ENCODE assay signal across 12 mouse cellular contexts in the genomic region with DNA sequence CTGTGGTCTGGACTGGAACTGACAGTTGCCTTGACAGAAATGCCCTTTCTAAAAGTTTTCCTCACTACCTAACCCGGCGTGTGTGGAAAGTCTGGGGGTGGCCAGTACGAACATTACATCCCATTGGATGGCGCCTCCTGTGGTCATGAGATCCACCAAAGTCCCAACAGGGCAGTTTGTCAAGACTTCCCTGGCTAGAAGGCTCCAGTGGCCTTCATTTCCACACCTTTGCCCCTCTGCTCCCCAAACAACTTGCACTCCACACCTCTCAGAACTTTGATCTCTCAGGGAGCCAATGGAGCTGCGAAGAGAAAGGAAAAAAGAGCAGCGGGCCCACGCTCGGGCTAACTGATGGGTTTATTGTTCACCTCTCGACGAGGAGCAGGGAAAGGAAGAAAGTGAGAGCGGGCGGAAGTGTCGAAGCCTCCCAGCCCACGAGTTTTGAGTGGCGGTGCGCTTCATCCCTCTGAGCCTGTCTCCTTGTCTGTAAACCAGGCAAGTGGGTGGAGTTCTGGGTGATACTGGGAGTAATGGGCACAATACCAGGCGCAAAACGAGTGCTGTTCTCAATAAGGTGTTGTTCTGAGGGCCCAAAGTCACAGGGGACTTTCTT.
DNase-seq lines count a peak whose midpoint lies in the region; ATAC-seq and TF ChIP-seq lines count a peak whose summit lies in the region.
"Had no signal": no experiment of that assay in that cellular context is flagged by ENCODE, and none has a peak within 500 bp of the region (broad histone marks: within the 10 kb centered on the region; RNA-seq: fewer than 3 reads in every experiment).

No protein-coding gene starts in this region.

- H3K4me3 ChIP-seq in heart, embryonic 12.5 days, result no peak overlapping the region
- peak overlapping the region; percentile 42; the same call in 1 of the 2 replicates for H3K4me3 ChIP-seq in liver, adult 2 months (ENCODE audit: insufficient read depth, low read depth, low read length)
- no peak overlapping the region for H3K4me3 ChIP-seq in liver, embryonic 12.5 days
- H3K4me3 ChIP-seq in limb, embryonic 10.5 days, result peak overlapping the region; percentile 22; the same call in 1 of the 2 replicates
- H3K4me3 ChIP-seq: forebrain, embryonic 15.5 days had no signal

- ATAC-seq in heart, embryonic 12.5 days (ENCODE audit: insufficient number of reproducible peaks, low FRiP score), result no peak
- no peak for ATAC-seq in liver, embryonic 12.5 days
- ATAC-seq: Patski had no signal

- H3K9me3 ChIP-seq in heart, embryonic 12.5 days (replicated peaks), result no peaks in the 10 kb centered on the region
- no peaks in the 10 kb centered on the region for H3K9me3 ChIP-seq in liver, embryonic 12.5 days (replicated peaks)
- no peaks in the 10 kb centered on the region for H3K9me3 ChIP-seq in limb, embryonic 10.5 days (replicated peaks)
- H3K9me3 ChIP-seq: forebrain, embryonic 15.5 days had no signal

- no peak for DNase-seq in heart, adult 8-10 months (ENCODE audit: low spot score)
- peak; percentile 86 for DNase-seq in liver, adult 2 months (ENCODE audit: extremely low read depth, low read depth, low spot score)
- DNase-seq in embryo, embryonic 10.5 days (ENCODE audit: low spot score), result peak; percentile 45
- DNase-seq in limb, embryonic 10.5 days (ENCODE audit: low spot score), result peak; percentile 50
- no peak for DNase-seq in left cerebral cortex, postnatal 25 days (ENCODE audit: low spot score in 2 of 2)
- DNase-seq in lung, postnatal 25 days (ENCODE audit: low spot score), result no peak
- DNase-seq: adrenal gland, adult 8-10 months; thymus, postnatal 14 days had no signal

- no peak overlapping the region for H3K27ac ChIP-seq in heart, embryonic 12.5 days (ENCODE audit: poor library complexity, severe bottlenecking)
- H3K27ac ChIP-seq in liver, adult 2 months (replicated peaks; ENCODE audit: insufficient read depth, low read depth, low read length), result peak overlapping the region; percentile 89
- H3K27ac ChIP-seq in liver, embryonic 12.5 days, result no peak overlapping the region
- H3K27ac ChIP-seq in limb, embryonic 10.5 days, result peak overlapping the region; percentile 84
- H3K27ac ChIP-seq: forebrain, embryonic 15.5 days had no signal

- TF ChIP-seq POLR2A in liver, adult 2 months (IDR thresholded peaks at IDR 0.05; ENCODE audit: extremely low read depth, insufficient read depth, low read length), result no peak

- peaks cover 7% of the 10 kb centered on the region; the same call in 1 of the 2 replicates for H3K4me1 ChIP-seq in heart, embryonic 12.5 days (replicated peaks)
- H3K4me1 ChIP-seq in liver, adult 2 months (ENCODE audit: control insufficient read depth, insufficient read depth, low read length), result peaks cover 4% of the 10 kb centered on the region; the same call in 1 of the 2 replicates
- 0 out of 2 replicates have a peak, but pooled peaks cover 9% of the 10 kb centered on the region for H3K4me1 ChIP-seq in liver, embryonic 12.5 days
- H3K4me1 ChIP-seq in limb, embryonic 10.5 days, result peaks cover 41% of the 10 kb centered on the region

- H3K9ac ChIP-seq in heart, embryonic 12.5 days, result no peak overlapping the region
- peak overlapping the region; percentile 52 for H3K9ac ChIP-seq in liver, adult 2 months (ENCODE audit: low read depth, low read length)
- H3K9ac ChIP-seq in liver, embryonic 12.5 days, result no peak overlapping the region
- H3K9ac ChIP-seq: forebrain, embryonic 15.5 days had no signal

- no peaks in the 10 kb centered on the region for H3K79me2 ChIP-seq in liver, adult 2 months (ENCODE audit: control insufficient read depth, insufficient read depth, low read length)

- TF ChIP-seq CTCF in liver, adult 2 months (IDR thresholded peaks at IDR 0.05; ENCODE audit: low read depth, low read length), result no peak

- H3K4me2 ChIP-seq in heart, embryonic 12.5 days, result peak overlapping the region; percentile 35
- no peak overlapping the region for H3K4me2 ChIP-seq in liver, embryonic 12.5 days

- H3K36me3 ChIP-seq in heart, embryonic 12.5 days, result no peaks in the 10 kb centered on the region
- no peaks in the 10 kb centered on the region for H3K36me3 ChIP-seq in liver, adult 2 months (ENCODE audit: control insufficient read depth, insufficient read depth, low read length)
- H3K36me3 ChIP-seq in liver, embryonic 12.5 days, result no peaks in the 10 kb centered on the region
- H3K36me3 ChIP-seq in limb, embryonic 10.5 days, result no peaks in the 10 kb centered on the region
- H3K36me3 ChIP-seq: forebrain, embryonic 15.5 days had no signal

- intact Hi-C loops in left cerebral cortex, postnatal 25 days (cut with DNase I), result no loop called here

- 19% methylated on average over 18 of the region's 18 CpGs for WGBS in heart, embryonic 12.5 days
- 22% methylated on average over 18 of the region's 18 CpGs for WGBS in liver, adult 2 months
- 24% methylated on average over 18 of the region's 18 CpGs for WGBS in liver, embryonic 12.5 days (ENCODE audit: insufficient replicate concordance)
- WGBS in limb, embryonic 10.5 days, result 10% methylated on average over 18 of the region's 18 CpGs

- H3K27me3 ChIP-seq in heart, embryonic 12.5 days (replicated peaks), result peaks cover 50% of the 10 kb centered on the region
- no peaks in the 10 kb centered on the region for H3K27me3 ChIP-seq in liver, adult 2 months (ENCODE audit: control insufficient read depth, insufficient read depth, low read length)
- peaks cover 46% of the 10 kb centered on the region for H3K27me3 ChIP-seq in liver, embryonic 12.5 days (replicated peaks)
- peaks cover 100% of the 10 kb centered on the region for H3K27me3 ChIP-seq in limb, embryonic 10.5 days (ENCODE audit: low read depth, poor library complexity, severe bottlenecking)
- H3K27me3 ChIP-seq: forebrain, embryonic 15.5 days had no signal

Comparison
In these comparisons a context has a peak if more than half of its experiments do, and no peak if none do; other contexts are left out.
1. H3K27ac ChIP-seq: peak in liver, adult 2 months (single experiment) and limb, embryonic 10.5 days (single experiment); none in heart, embryonic 12.5 days (single experiment) and liver, embryonic 12.5 days (single experiment).
2. H3K4me3 ChIP-seq: peak in liver, adult 2 months (single experiment) and limb, embryonic 10.5 days (single experiment); none in heart, embryonic 12.5 days (single experiment) and liver, embryonic 12.5 days (single experiment).
3. DNase-seq: peak in liver, adult 2 months (single experiment), embryo, embryonic 10.5 days (single experiment) and limb, embryonic 10.5 days (single experiment); none in heart, adult 8-10 months (single experiment), left cerebral cortex, postnatal 25 days (0 of 2) and lung, postnatal 25 days (single experiment).